Mouse (Mus musculus) layer of hippocampus, adult 9-11 months (tissue): Measurements from ENCODE around the gene Borcs7.

Source experiments
- DNase-seq: peaks from one replicate; pipeline ENCODE4 v3.0.0; 2022

Borcs7 gene

DNA sequence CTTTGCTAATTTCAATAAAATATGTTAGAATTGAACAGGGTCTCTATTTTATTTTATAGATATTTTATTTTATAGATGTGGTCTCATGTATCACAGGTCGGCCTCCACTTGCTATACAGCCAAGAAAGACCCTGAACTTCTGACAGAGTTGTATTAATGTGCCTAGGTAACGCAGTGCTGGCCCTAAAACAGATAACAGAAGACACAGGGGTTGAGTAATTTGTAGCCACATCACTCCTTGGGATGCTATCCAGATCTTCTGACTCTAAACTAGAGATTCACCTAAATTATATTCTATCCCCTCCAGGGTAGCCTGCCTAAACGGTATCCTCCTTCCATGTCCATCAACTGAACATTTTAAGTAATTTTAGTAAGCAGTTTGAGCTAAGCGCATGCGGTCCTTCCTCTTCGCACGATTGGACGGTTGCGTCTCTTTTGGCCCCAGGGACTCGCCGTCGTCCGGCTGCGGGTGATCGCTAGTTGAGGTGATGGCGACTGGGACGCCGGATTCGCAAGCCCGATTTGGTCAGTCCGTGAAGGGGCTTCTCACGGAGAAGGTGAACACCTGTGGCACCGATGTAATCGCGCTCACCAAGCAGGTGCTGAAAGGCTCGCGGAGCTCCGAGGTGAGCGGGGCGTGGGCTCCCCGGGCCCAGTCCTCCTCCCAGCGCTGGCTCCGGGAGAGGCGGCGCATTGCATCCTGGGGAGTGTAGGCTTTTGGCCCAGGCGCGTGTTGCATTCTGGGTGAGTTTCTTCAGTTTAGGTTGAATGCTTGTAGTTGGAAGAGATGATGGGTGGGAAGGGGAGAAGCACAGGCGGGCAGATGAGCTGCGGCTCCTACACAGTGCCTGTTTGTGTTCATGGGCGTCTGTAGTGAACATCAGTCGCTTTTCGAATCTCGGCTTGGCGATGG lies at the start of gene Borcs7:
Borcs7 (plus strand) TSS at position 447 of the 913 bp plus-strand sequence.
- peak; percentile 85 for DNase-seq

DNA sequence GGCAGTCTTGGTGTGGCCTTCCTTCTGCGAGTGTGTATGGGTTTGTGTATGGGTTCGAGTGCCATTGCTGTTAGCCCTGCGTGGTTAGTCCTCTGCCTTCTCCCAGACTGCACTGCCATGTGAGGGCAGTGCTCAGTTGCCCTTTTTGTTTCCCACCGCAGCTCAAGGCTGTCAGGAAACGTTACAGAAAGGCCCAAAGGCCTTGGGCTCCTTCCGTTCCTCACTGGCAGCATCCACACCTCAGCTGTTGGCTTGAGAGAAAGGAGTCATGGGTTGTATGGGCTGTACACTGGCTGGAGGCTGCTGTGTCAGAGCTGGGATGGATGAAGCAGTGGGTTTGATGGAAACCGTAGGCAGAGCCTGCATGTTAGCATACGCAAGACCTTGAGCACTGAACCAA lies 48.9 kb upstream of the Borcs7 start:
- no peak for DNase-seq

DNA sequence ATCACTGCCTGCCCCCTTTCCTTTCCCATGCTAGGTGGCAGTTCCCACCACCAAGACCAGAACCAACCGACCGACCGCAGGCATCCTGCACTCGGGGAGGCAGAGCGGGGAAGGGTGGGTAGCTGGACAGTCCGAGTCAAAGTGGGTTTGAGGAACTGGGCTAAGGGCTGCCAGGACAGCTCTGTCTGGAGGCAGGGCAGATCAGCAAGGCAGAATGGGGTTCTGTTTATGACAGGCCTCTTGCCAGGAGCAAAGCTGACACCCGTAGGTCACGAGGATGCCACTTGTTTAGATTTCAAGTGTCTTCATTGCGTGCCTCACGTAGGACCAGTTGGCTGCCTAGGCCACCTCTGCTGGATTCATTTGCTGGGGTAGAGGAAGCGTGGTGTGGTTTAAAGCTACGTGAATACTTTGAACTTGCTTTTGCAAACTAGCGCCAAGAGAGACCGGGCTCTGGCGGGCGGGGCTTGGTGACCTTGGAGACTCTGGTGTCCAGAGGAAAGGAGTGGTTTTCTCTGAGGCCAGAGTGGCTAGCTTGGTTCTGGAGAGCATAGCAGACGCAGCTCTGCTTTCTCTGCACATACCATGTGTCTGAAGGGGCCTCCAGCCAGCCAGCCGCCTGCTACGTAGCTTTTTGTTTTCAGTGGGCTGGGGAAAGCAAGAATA lies 48.2 kb upstream of the Borcs7 start:
- peak; percentile 56 for DNase-seq

DNA sequence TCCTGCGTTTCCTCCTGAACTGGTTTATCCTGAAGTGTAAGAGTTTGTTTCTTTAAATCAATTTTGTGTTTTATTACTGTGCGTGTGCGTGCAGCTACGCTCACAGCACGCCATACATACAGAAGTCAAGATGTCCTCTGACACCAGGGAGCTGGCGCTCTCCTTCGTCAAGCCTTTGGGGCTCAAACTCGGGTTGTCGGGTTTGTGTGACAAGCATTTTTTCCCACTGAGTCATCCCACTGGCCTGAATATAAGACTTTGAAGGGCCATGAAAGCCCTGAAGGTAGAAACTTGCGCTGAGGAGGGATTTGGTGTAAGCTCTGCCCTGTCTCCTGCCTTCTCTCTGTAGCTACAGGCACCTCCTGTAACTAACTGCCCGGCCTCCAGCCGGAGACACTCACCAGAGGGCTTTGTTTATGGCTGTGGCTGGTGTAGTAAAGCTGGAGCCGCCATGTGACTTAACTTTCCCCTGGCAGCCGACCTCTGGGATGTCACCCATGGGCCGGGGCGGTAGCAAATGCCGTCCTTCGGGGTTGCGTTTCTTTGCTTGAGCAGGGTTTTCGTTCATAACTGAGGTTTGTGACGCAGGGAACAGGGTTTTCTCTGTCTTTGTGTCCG lies 47.5 kb upstream of the Borcs7 start:
- DNase-seq = no peak

DNA sequence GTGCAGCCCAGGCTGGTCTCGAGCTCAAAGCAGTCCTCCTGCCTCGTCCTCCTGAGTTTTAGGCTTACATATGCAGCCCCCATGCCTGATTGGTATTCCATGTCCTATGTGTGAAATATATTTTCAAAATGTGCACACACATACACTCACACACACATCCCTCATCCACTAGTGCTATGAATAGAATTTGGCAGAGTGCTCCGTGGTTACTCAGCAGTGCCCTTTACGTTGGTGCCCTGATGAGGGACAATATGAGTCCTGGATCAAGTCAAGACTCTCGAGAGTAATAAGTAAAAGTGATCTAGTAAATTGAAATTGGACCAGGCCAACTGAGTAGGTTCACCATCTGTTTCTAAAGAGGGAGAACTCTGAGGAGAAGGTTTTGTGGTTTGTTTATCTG lies 46.5 kb upstream of the Borcs7 start:
- DNase-seq = no peak

DNA sequence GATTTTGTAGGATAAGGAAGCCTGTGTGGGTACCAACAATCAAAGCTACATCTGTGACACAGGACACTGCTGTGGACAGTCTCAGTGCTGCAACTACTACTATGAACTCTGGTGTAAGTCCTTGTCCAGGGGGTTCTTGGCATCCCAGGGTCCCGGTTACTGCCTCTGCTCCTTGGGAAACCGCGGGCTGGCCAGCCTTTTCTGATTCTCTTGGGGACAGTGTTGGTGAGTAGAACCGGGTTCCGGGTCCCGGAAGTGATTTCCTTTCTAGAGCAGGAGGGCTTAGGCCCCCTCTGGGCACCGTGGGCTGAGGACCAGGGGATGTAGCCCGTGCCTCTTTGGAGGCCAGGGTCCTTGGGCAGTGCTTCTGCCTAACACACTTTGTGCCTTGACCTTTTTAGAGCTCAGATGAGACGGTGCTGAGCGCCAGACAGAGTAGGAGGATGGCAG lies 45.3 kb upstream of the Borcs7 start:
- DNase-seq = no peak

GRCm38 (mm10) chr19:46644793-46645602 lies 44.7 kb upstream of the Borcs7 start:
- no peak for DNase-seq

- no peak for DNase-seq
Measured at GRCm38 (mm10) chr19:46646041-46646481, 43.6 kb upstream of the Borcs7 start.

- DNase-seq = no peak
Measured at GRCm38 (mm10) chr19:46647254-46647653, 42.5 kb upstream of the Borcs7 start.

- DNase-seq = no peak
Measured at GRCm38 (mm10) chr19:46647850-46648249, 41.9 kb upstream of the Borcs7 start.

GRCm38 (mm10) chr19:46648565-46648964 lies 41.1 kb upstream of the Borcs7 start:
- no peak for DNase-seq

DNA sequence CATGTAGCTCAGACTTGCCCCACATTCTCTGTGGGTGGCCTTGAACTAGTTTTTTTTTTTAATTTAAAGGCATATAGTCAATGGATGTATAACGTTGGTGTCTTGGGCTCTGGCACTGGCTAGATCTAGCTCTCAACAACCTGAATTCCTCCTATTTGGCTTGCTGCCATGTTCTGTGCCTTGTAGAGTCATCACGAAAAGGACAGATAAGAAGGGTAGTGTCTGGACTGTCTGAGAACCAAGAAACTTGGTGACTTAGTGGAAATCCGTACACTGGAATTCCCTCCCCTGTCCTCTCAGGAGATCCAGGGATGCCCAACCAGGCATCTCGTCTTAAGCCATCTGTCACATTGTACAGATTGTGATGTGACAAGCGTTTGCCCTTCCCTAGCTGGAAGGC lies 36.5 kb upstream of the Borcs7 start:
- no peak for DNase-seq

GRCm38 (mm10) chr19:46653616-46654235 lies 36.0 kb upstream of the Borcs7 start:
- no peak for DNase-seq

GRCm38 (mm10) chr19:46655626-46656025 lies 34.1 kb upstream of the Borcs7 start:
- no peak for DNase-seq

GRCm38 (mm10) chr19:46656151-46656840 lies 33.4 kb upstream of the Borcs7 start:
- DNase-seq = no peak

DNA sequence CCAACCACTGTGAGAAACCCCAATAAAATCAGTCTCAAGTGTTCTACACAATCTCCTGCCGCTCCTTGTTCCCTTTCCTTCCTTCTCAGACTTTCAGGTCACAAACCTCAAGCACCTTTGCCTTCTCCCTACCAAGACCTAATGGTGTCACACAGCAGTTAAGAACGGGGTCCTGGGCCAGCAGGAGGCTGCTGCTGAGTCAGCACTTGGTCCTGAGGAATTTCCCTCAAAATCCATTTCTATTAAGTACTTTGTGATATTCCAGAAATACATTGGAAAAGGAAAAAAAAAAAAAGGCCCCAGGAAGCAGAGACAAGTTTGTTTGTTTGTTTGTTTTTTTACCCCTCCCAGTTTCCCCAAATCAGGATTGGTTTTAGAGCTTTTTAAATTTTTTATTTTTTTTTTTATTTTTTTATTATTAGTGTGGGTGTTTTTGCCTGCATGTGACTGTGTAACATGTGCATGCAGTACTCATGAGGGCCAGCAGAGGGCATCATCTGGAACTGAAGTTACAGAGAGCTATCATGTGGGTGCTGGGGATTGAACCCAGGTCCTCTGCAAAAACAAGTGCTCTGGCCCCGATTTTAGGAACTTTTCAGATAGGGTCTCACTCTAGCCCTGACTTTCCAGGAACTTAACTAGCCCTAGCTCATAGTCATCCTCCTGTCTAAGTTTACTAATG lies 32.2 kb upstream of the Borcs7 start:
- no peak for DNase-seq

DNA sequence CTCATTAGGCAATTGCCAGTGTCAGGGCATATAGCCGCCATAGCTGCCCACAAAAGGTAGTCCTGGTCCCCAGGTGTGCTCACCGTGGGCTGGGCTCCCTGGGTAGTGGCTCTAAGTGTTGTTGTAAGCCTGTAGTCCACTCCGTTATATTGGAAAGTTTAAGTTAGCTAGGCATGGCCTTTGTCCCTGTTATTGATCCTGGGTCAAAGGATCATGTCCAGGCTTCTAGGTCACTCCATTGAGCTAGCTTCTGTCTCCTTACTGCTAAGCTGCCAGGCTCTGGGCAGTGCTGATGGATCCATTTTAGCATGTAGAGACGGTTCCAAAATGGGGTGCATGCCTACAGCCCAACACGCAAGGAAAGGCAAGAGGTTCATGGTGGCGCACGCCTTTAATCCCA lies 31.4 kb upstream of the Borcs7 start:
- DNase-seq = no peak

- no peak for DNase-seq
Measured at GRCm38 (mm10) chr19:46658851-46659250, 30.9 kb upstream of the Borcs7 start.

DNA sequence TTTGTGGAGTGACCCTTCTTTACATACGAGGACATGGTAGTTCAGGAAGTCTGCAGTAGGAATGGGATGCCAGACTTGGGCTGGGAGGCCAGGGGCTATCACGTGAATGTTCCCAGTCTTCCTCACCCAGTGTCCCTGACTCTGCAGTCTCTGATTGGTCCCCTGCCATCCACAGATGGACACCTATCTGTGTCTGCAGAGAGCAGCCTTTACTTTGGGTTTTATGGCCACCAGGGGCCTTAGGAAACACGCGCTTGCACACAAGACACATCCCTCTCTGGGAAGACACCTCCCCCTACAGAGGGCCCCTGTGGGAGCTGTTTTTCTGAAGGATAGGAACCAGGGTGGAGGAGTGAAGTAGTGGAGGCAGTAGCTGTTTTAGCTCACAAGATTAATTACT lies 28.2 kb upstream of the Borcs7 start:
- no peak for DNase-seq

GRCm38 (mm10) chr19:46662214-46662613 lies 27.5 kb upstream of the Borcs7 start:
- DNase-seq = no peak

- no peak for DNase-seq
Measured at GRCm38 (mm10) chr19:46662784-46663183, 26.9 kb upstream of the Borcs7 start.
